Mouse (Mus musculus): Measurements from ENCODE around the gene Supt3. TPM values are rescaled to one million over a fixed set of nuclear protein-coding genes. Genes with fewer than 3 reads are reported as not detected.

Gene Supt3
- total RNA-seq, 4 experiments from 2014 or later: 9.9 to 20.2 (median 15.0) TPM

DNA sequence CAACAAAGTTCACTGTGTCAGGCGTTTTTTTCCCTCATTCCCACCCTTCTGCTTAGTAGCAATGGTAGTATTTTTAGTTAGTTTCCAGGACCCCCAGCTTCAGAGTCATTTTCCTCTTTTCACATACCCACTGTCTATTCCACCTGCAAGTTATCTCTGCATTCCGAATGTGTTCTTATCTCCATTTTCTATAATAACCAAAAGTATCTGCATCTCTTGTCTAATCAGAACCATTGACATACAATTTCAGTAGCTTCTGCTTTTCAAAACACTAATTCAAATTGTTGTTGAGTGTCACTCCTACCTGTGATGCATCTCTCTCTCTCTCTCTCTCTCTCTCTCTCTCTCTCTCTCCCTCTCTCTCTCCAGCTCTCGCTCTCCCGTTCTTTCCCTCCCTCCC lies 3.4 kb downstream of the Supt3 start:
- no peak for DNase-seq (ENCODE audit: low spot score in 2 of 2)

DNA sequence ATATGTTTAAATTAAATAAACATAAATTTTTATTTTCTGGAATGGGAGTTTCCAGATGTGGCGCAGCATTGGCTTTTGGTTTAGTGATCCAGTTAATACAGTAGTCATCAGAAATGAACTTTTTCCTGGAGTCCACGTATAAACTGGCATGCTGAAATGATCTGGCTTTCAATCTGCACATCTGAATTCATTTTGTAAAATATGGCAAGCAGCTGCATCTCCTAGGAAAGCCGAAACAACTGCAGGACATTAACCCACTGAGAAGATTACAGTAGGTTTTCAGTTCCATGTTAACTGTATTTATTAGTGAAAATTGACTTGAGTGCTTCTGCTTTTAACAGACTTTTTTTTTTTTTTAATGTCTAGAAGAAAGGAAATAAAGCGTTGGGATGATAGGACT lies 5.4 kb downstream of the Supt3 start:
- no peak for DNase-seq (ENCODE audit: low spot score in 2 of 2)

DNA sequence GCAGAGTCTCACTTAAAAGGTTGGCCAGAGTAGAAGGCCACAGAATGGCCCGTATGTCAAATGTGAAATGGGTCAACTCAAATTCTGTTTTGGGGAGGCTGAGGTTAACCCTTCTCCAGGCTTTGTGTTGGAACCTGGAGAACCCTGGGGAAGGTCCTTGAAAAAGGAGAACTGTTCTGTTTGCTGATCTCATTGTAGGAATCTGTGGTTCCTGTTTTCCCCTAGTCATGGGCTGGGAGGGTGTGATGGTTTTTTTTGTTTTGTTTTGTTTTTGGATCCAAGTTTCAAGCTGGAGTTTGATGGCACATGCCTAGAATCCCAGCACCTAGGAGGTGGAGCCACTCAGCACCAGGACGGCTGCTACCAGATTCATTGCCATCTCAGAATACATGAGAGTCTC lies 6.2 kb downstream of the Supt3 start:
- DNase-seq (ENCODE audit: low spot score in 2 of 2): no peak

DNA sequence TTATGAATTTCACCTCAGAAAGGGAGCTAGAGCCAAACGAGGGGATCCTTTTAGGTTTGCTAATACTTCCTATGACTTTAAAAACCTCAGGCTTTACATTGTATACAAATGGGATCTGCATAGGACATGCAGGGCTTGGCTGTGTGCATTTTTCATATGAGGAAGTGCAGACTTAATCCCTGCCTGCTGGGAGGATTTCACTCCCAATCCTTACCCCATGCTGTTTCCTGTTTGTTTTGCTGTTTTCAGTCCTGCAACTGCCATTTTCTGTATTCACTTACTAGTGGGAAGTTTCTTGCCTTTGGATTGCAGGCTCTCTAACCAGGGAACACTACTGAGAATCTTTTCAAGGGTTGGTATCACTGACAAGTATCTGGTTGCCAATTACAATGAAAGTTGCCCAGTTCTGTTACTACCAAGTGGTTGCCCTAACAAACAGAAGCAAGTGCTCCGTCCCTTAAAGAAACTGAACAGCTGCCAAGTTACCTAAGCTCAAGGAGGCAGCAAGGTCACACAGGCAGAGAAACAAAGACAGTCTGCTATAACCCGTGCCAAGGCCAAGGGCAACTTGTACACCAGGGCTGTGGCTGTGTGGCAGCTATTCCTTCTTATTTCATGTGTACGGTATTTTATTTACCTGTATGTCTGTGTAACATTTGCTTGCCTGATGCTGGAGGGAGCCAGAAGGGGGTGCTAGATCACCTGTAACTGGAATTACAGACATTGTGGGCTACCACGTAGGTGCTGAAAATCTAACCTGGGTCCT lies 12.2 kb downstream of the Supt3 start:
- DNase-seq (ENCODE audit: low spot score in 2 of 2): no peak

DNA sequence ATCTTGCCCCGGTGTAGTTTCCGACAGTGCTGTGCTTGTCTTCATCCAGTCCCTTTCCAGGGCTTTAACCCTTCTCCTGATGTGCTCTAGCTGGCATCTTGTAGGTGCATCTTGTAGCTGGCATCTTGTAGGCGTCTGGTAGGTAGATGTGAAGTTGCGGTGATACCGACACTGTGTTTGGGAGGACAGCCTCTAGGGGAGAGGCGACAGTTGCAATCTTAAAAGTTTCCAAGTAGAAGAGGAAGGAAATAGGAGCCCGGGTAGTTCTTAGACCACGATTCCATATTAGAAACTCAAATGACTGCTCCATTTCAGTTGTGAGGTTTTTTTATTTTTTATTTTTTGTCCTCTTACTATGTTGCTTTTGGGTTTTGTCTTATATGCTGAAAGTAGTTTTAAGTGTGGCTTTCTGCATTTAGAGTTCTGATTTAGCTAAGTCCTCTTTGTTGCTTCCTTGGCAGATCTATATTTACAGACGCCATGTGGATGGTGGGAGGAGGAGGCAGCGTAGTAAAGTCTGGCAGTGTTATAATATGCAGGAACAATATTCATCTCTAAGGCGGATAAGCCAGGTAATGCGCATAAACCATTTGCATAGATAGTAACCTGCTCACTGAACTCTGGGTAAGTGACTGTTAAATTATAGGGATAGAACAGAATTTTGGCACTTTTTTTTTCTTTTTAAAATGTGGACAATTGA lies 15.4 kb downstream of the Supt3 start:
- no peak for DNase-seq (ENCODE audit: low spot score in 2 of 2)

DNA sequence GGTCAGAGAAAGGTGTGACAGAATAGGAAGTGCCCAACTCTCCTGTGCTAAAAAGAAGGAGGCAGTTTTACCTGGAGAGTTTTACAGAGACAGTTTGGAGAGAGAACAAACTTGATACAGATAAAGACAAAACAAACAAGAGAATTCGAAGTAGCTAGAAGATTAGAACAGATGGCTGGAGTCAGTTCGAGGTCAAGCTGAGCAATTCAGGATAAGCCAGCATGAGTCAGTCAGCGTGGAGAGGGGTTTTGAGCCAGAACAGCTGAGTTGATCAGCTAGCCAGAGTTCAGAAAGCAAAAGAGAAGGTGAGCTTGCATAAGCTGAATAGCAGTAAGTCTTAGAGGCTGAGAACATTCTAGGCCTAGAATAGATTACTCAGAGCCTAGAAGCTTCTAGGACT lies 20.4 kb downstream of the Supt3 start:
- no peak for DNase-seq (ENCODE audit: low spot score in 2 of 2)

DNA sequence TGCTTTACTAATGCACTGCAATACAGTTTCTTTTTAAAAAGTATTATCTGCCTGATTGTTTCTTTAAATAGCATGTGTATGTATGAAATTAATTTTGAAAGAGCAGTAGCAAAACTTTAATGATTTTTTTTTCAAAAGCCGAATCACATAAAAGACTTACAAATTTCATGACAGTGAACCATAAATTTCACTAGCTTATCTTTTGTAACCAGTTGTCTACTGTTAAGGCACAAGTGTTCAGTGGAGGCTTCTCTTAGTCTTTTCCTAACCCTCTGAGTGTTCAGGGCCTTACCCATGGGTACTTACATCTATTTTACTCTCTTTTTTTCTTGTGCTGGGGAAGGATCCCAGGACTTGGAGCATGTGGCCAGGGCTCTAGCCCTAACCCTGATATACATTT lies 30.1 kb downstream of the Supt3 start:
- DNase-seq (ENCODE audit: low spot score in 2 of 2): no peak

DNA sequence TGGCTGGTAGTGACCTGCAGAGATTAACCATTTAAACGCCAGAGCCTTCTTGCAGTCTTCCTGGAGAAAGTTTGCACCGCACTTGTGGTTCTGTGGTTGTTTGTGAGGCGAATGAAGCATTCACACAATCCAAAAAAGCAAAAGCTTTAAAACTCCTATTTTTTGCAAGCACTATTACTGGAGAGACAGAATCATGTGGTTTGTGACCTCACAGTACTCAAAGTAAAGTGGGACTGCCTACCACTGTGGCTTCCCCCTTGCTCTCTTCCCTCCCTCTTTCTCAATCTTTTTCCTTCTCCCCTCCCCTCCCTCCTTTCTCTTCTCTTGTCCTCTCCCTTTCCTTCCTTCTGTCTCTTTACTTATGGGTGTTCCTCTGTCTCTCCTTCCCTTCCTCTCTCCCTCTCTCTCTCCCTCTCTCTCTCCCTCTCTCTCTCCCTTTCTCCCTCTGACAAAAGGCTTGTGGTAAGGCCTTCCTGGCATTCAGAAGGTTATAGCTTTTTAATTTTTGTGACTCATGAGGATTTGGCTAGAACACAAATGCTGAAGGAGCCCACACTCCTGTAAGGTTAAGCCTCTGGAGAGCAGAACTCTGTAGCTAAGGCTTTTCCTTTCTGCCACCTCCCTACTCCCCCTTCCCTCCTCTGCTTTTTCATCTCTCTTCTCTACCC lies 37.7 kb downstream of the Supt3 start, which contains the start of gene Runx2:
Runx2 (minus strand) TSS at position 290 of the 668 bp plus-strand sequence.
- DNase-seq (ENCODE audit: low spot score in 2 of 2): no peak

DNA sequence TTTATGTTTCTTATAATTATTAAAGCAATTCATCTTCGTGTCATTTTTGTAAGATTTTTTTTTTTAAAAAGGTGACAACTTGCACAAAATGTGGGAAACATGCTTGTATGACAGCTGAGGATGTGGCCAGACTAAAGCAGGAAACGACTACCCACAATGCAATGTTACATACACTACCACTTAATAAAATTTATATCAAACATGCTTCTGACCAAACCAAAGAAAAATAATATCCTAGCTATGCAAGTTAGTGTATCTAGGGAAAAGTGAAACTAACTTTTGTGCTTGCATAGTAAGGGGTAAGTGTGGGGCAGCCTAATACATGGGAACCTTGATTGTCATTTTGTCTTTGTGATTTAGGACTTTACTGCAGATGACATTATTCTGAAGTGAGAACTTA lies 41.9 kb downstream of the Supt3 start:
- DNase-seq (ENCODE audit: low spot score in 2 of 2): no peak

DNA sequence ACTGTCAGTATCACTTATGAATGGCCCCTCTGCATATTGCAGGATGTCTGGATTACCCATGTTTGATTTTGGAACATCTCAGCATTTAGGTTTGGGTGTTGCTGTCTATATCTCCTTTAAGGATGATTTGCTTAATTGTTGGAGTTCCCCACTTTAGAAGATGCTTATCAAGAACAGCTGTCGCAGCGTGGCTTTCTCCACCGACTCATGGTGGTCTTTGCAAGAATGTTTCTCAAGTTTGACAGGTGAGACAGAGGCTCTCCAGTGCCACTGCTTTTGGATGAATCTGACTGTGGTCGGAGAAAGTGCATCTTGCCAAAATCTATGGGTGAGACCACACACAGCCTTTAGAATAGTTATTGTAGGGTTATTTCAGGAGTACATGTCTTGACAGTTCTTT lies 42.9 kb downstream of the Supt3 start:
- no peak for DNase-seq (ENCODE audit: low spot score in 2 of 2)

DNA sequence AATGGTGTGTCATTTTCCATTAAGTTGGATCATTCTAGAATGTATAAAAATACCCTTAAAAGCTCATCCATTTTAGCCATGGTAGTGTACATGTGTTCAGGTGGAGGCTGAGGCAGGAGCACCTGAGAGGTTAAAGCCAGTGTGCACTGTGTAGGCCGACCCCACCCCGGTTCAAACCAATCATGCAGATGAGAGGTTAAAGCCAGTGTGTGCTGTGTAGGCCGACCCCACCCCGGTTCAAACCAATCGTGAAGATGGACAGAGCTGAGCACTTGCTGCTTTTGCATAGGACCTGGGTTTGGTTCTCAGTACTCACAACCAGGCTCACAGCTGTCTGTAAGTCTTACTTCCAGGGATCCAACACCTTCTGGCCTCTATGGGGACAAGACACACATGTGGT lies 45.0 kb downstream of the Supt3 start:
- no peak for DNase-seq (ENCODE audit: low spot score in 2 of 2)

DNA sequence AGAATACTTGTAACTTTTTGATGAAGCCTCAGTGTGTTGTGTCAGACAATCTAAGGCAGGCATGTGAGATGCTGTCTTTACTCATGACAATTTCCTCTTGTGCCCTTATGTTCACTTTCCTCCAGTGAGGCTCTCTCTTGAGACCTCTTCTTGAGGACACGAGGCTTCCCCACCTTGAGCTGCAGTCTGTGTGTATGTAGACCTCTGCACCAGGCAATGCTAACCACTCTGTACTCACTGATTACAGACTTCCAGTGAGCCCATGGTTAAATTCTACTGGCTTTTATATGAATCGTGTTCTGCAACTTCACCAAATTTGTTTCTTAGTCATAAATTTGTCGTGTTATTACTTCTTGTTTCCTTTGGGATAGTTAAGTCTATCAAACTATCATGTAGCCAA lies 50.2 kb downstream of the Supt3 start:
- DNase-seq (ENCODE audit: low spot score in 2 of 2): no peak

DNA sequence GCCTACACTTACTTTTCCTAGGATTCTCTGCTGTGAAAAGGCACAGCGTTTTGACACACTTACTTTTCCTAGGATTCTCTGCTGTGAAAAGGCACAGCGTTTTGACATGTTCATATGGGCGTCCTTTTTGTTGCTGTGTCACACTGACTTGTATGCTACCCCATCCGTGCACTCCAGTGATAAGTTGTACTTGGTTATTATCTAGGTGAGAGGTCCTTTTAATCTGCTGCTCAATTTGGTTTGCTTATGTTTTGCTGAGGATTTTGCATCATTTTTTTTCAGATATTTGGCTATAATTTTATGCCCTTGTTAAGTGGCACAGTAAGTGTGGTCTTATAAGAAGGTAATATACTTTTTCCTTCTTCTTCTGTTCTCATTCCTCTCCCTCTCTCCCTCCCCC lies 51.0 kb downstream of the Supt3 start:
- DNase-seq (ENCODE audit: low spot score in 2 of 2): no peak

DNA sequence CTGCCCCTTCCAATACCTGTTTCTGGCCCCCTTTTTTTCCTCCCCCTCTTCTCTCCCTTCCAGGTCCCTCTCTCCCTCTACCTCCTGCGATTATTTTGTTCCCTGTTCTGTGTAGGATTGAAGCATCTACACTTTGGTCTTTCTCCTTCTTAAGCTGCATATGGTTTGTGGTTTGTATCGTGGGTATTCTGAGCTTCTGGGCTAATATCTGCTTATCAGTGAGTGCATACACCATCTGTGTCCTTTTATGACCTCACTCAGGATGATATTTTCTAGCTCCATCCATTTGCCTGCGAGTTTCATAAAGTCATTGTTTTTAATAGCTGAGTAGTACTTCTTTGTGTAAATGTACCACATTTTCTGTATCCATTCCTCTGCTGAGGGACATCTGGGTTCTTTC lies 52.6 kb downstream of the Supt3 start:
- DNase-seq (ENCODE audit: low spot score in 2 of 2): no peak

DNA sequence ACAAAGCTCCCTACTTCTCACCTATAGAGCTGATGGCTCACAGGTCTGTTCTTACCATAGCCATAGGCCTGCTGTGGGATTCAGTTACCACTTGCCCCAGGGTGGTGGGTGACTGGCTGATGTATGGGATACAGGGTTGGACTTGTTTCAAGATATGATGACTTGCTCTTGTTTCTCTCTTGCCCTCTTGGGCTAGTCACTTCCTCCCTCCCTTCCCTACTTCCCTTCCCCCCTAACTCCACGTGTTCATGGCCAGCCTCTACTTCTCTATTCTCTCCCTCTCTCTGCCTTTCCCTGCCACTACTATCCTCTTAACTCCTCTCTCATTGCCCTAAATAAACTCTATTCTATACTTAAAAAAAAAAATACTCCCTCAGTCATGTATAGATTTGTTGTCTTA lies 54.2 kb downstream of the Supt3 start:
- DNase-seq (ENCODE audit: low spot score in 2 of 2): no peak

DNA sequence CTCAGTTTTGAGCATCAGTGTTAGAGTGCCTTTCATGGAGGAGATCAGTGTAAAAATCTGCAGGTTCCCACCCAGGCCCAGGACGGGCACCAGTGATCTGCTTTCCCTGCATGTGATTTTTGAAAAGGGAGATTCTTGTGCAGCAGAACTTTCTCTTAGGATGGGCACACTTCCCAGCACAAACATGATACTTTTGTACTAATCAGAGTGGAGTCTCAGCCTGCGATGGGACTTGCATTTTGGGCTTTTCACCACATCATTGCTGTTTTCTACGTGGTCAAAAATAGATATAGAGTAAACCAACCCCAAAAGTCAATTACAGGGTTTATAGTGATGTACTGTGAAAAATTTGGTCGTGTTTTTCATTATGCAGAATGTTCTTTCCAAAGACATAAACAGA lies 65.2 kb downstream of the Supt3 start:
- DNase-seq (ENCODE audit: low spot score in 2 of 2): no peak

DNA sequence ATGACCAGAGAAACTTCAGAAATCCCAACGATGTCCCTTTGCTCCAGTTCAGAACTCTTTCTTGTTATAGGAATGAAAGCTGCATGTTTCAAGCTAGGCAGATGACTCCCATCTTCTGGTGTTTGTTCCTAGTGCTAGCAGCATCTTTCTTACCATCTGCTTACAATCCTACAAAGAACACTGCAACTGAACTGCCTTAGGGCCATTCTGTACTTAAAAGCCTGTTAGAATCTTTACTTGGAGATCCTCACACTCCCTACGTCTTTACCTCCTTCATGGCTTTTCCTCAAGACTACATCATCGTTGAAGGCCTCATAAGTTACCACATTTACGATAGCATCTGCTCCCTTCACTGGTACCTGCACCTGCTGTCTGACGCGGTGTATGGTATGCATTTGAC lies 86.2 kb downstream of the Supt3 start:
- no peak for DNase-seq (ENCODE audit: low spot score in 2 of 2)

DNA sequence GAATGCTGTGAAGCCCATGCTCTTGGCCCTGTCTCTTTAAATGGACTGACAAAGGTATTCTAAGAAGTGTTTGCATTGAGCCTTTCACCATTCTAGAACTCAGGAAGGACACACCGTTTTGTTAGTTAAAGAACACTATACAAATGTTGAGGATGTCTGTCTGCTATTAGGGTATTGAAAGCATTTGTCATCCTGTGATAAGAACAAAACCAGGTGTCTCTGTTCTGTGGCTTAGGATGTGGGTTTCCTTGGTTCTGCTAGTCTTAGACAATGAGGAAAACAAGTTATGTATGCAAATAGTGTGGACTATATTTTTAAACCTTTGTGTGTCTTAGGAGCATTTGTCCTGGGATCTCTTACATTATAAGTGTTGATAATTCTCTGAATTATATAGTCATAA lies 116.6 kb downstream of the Supt3 start:
- DNase-seq (ENCODE audit: low spot score in 2 of 2): no peak

DNA sequence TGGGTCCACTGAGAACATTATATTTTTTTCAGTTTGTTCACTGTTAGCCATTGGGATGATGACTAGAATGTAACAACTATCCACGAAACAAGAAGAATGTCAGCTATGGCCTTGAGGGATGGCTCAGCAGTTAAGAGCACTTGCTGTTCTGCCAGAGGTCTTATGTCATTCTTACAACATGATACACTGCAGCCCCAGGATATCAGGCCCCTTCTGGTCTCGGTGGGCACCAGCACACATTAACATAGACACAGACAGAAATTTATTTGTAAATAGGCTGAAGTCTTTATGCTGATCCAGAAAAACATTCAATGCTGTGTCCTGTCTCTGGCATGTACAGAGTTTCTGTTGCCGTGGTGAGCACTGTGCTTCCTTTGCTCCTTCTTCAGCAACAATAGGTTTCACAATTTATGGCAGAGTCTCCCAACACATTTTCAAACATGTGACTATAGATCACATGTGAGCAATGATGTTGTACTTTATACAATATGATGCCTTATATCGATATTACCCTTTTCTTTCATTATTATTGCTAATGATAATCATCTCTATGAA lies 166.7 kb downstream of the Supt3 start:
- DNase-seq (ENCODE audit: low spot score in 2 of 2): no peak

DNA sequence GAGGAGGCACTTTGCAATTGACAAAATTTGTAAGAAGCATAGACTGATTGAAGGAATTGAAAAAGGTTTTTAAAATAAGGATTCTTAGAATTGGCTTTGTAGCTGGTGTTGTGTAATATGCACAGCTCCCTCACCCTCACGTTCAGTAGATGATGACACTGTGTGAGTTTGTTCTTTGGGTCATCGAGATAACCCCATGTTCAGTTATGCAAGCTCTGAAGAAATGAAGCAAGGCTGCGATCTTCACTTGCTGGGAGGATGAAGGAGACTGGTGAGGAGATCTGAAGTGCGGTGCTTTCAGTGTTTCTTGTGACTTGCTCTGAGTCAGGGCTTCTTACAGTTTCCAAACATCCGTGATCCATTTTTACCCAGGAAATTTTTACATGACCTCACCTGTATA lies 168.4 kb downstream of the Supt3 start:
- no peak for DNase-seq (ENCODE audit: low spot score in 2 of 2)

DNA sequence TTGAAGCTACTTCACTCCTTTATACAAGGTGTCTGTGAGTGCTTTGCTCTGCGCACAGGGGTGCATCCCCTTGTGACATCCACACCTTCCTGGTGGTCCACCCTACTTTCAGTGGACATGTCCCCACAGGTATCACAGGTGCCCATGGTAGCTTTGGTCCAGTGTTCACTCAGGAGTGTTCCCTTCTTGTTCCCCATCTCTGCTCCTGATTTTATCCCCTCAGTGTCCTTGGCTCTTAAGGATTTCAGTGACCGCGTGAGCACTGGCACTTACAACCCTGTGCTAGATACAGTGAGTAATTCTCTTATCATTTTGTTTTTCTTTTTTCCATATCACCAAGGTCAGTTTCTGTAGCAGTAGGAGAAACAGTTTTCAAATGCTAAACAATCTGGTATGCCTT lies 171.4 kb downstream of the Supt3 start:
- DNase-seq (ENCODE audit: low spot score in 2 of 2): no peak

DNA sequence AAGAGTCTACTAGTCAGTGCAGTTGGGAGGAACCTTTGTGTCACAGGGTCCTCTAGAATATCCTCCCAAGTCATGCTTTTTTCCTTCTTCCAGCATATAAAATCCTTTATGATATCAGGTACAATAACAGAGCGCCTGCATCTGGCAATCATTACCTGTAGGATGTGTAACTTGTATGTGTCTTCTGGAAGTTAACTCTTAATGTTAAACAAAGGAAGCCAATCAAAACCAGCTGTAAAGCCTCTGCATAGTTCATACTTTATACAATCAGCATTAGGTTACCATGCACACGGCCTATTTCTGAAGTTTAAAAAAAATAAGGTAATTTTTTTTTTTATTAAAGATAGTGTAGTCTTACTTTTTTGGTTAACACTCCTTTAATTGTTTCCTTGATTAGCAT lies 179.7 kb downstream of the Supt3 start:
- DNase-seq (ENCODE audit: low spot score in 2 of 2): no peak
